Mouse (Mus musculus) lung, embryonic 15.5 days (tissue): Measurements from ENCODE around the gene Trp53inp2. TPM values are rescaled to one million over a fixed set of nuclear protein-coding genes. Genes with fewer than 3 reads are reported as not detected.

Experiments used
- microRNA counts: library from miRNA; unstranded; fragments of <30 nt; microRNA quantifications from one replicate; lab custom pipeline; 2016
- microRNA-seq: library from miRNA; unstranded; fragments of <30 nt; microRNA quantifications from one replicate; pipeline ENCODE4, GENCODE M21; 2016
- polyA plus RNA-seq: library from polyadenylated mRNA; unstranded; fragments of >200 nt; fragmentation: Nextera tagmentation; extraction: Ambion mirVana; gene quantifications from 2 replicates; pipeline ENCODE4 v1.2.1, GENCODE M21; 2015

Gene Trp53inp2
- polyA plus RNA-seq, 1 experiment from 2014 or later, result 19.7 TPM

MicroRNAs within 50 kb of the gene (microRNA counts, 519-probe panel; counts per million panel counts)
- microRNA mmu-miR-695 (lab: Ali Mortazavi, UCI), result 2,543 counts per million, percentile 55 among the panel's probes with 10 or more counts

Small RNA genes lying within 50 kb of the gene (microRNA-seq; reads per million reads assigned to microRNA genes)
- not detected for gene Mir695

Other genes starting within 250 kb of the Trp53inp2 start
- 44.7 and 53.6 TPM in 2 replicates for gene Itch, start 247.6 kb upstream of the Trp53inp2 start, polyA plus RNA-seq
- gene Dynlrb1, start 144.5 kb upstream of the Trp53inp2 start, polyA plus RNA-seq, result 360 and 372 TPM in 2 replicates
- gene Map1lc3a, start 104.8 kb upstream of the Trp53inp2 start, polyA plus RNA-seq, result 178 and 182 TPM in 2 replicates
- gene Pigu, start 23.6 kb upstream of the Trp53inp2 start, polyA plus RNA-seq, result 47.5 and 52.2 TPM in 2 replicates
- 13.8 and 16.6 TPM in 2 replicates for gene Ncoa6, start 92.8 kb downstream of the Trp53inp2 start, polyA plus RNA-seq
- gene Acss2, start 136.9 kb downstream of the Trp53inp2 start, polyA plus RNA-seq, result 8.5 and 9.8 TPM in 2 replicates
- 3.9 and 4.3 TPM in 2 replicates for gene Ggt7, start 137.2 kb downstream of the Trp53inp2 start, polyA plus RNA-seq
- gene Gss, start 211.8 kb downstream of the Trp53inp2 start, polyA plus RNA-seq, result 26.5 and 29.8 TPM in 2 replicates
- 0.85 and 1.1 TPM in 2 replicates for gene Myh7b, start 230.2 kb downstream of the Trp53inp2 start, polyA plus RNA-seq